Mouse (Mus musculus): ENCODE results near the gene Tmem164. TPM values are rescaled to one million over a fixed set of nuclear protein-coding genes. Genes with fewer than 3 reads are reported as not detected.

Gene Tmem164
- polyA plus RNA-seq, 1 experiment, result 14.5 TPM

DNA sequence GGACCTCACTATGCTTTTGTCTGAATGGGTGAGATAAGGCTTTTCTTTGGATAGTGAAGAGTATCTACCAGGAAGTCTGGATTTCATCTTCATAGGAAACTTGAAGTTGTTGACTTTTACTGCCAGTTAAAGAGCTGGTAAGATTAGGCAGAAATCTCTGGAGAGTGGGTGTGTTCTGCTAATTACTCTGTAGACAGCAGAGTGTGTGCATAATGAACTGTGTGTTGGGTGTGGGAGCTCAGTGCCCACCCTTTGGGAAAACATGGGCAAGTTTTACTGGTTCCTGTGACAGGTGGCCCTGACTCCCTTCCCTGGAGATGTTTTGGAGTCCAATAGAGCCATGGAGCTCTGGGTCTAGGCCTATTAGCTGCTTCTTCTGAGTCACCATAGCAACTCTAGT, 27.1 kb downstream of the Tmem164 start:
- Histone ChIP-seq H3K79me2 (ENCODE audit: control insufficient read depth, insufficient read depth) (no peaks in the 10 kb centered on the region), H3K36me3 (ENCODE audit: control insufficient read depth, insufficient read depth) (no peaks in the 10 kb centered on the region), H3K27me3 (ENCODE audit: control insufficient read depth, insufficient read depth, insufficient read length) (no peaks in the 10 kb centered on the region), H3K4me2 (ENCODE audit: low read depth) (no peak overlapping the region), H3ac (ENCODE audit: control insufficient read depth, insufficient read length) (no peak overlapping the region), H3K4me3 (no peak overlapping the region)
- TF ChIP-seq TCF3 (IDR thresholded peaks at IDR 0.05; ENCODE audit: insufficient read length, low read depth) (no peak), CEBPB (IDR thresholded peaks at IDR 0.05; ENCODE audit: insufficient read depth, poor library complexity, severe bottlenecking) (no peak), SRF (IDR thresholded peaks at IDR 0.05; ENCODE audit: control insufficient read depth, insufficient read length, low read depth) (no peak), E2F4 (IDR thresholded peaks at IDR 0.05; ENCODE audit: insufficient read depth) (no peak), POLR2AphosphoS2 (IDR thresholded peaks at IDR 0.05; ENCODE audit: insufficient read length, low read depth) (no peak), MYOD1 (IDR thresholded peaks at IDR 0.05; ENCODE audit: control insufficient read depth in 1 of 3, insufficient read length in 2 of 3, low read depth in 2 of 3) (no peak), MAX (IDR thresholded peaks at IDR 0.05; ENCODE audit: low read depth) (no peak), POLR2A (IDR thresholded peaks at IDR 0.05; ENCODE audit: insufficient read length, low read depth) (no peak), MYOG (IDR thresholded peaks at IDR 0.05; ENCODE audit: control insufficient read depth in 1 of 3, insufficient read depth in 1 of 3, insufficient read length in 2 of 3, low read depth in 2 of 3) (no peak), TCF12 (IDR thresholded peaks at IDR 0.05; ENCODE audit: insufficient read depth, poor library complexity, severe bottlenecking) (no peak), USF1 (IDR thresholded peaks at IDR 0.05; ENCODE audit: low read depth) (no peak), REST (IDR thresholded peaks at IDR 0.05; ENCODE audit: insufficient read depth, insufficient read length) (no peak)

- no peaks in the 10 kb centered on the region for H3K36me3 ChIP-seq (ENCODE audit: control insufficient read depth, insufficient read depth)
- H3K27me3 ChIP-seq (ENCODE audit: control insufficient read depth, insufficient read depth, insufficient read length), result no peaks in the 10 kb centered on the region
- H3ac ChIP-seq (ENCODE audit: control insufficient read depth, insufficient read length), result no peak overlapping the region
- H3K4me2 ChIP-seq (ENCODE audit: low read depth), result no peak overlapping the region
- H3K79me2 ChIP-seq (ENCODE audit: control insufficient read depth, insufficient read depth), result peaks cover 3% of the 10 kb centered on the region
- TF ChIP-seq CEBPB (IDR thresholded peaks at IDR 0.05; ENCODE audit: insufficient read depth, poor library complexity, severe bottlenecking), result no peak
- TF ChIP-seq TCF3 (IDR thresholded peaks at IDR 0.05; ENCODE audit: insufficient read length, low read depth), result no peak
- no peak for TF ChIP-seq POLR2AphosphoS2 (IDR thresholded peaks at IDR 0.05; ENCODE audit: insufficient read length, low read depth)
- no peak for TF ChIP-seq TCF12 (IDR thresholded peaks at IDR 0.05; ENCODE audit: insufficient read depth, poor library complexity, severe bottlenecking)
- TF ChIP-seq USF1 (IDR thresholded peaks at IDR 0.05; ENCODE audit: low read depth), result no peak
- TF ChIP-seq MYOG (IDR thresholded peaks at IDR 0.05; ENCODE audit: control insufficient read depth in 1 of 3, insufficient read depth in 1 of 3, insufficient read length in 2 of 3, low read depth in 2 of 3), result no peak
- no peak for TF ChIP-seq REST (IDR thresholded peaks at IDR 0.05; ENCODE audit: insufficient read depth, insufficient read length)
- no peak for TF ChIP-seq SRF (IDR thresholded peaks at IDR 0.05; ENCODE audit: control insufficient read depth, insufficient read length, low read depth)
- no peak for TF ChIP-seq E2F4 (IDR thresholded peaks at IDR 0.05; ENCODE audit: insufficient read depth)
- no peak for TF ChIP-seq POLR2A (IDR thresholded peaks at IDR 0.05; ENCODE audit: insufficient read length, low read depth)
- no peak for TF ChIP-seq MAX (IDR thresholded peaks at IDR 0.05; ENCODE audit: low read depth)
- TF ChIP-seq MYOD1 (IDR thresholded peaks at IDR 0.05; ENCODE audit: control insufficient read depth in 1 of 3, insufficient read length in 2 of 3, low read depth in 2 of 3), result no peak
- no peak overlapping the region for H3K4me3 ChIP-seq
Observed at GRCm38 (mm10) chrX:142716014-142716413, 34.8 kb downstream of the Tmem164 start.

DNA sequence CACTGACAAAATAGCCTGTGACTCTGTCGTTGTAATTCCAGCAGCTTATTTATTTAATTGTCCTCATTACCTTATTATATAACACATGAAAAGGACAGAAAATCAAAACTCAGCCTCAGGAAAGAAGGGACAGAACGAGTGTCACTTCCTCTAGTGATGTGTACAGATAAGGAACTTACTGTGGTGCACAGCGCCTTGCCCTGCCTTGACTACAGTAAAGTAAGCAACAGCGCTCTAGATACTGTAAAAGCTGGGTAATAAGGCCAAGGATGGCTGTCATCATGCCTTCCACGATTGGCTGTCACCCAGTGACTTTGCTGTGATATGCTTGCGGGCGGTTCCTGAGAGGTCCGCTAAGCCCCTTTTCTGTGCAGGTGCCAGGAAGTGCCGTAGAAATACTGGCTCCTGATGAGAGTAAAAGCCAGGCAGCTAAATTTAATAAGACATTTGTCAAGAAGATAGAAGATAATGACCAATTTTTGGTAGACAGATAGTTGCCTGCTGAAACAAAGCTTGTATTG, 36.8 kb downstream of the Tmem164 start:
- no peak overlapping the region for H3K4me2 ChIP-seq (ENCODE audit: low read depth)
- H3ac ChIP-seq (ENCODE audit: control insufficient read depth, insufficient read length), result no peak overlapping the region
- TF ChIP-seq TCF12 (IDR thresholded peaks at IDR 0.05; ENCODE audit: insufficient read depth, poor library complexity, severe bottlenecking) (no peak), CEBPB (IDR thresholded peaks at IDR 0.05; ENCODE audit: insufficient read depth, poor library complexity, severe bottlenecking) (no peak), MYOD1 (IDR thresholded peaks at IDR 0.05; ENCODE audit: control insufficient read depth in 1 of 3, insufficient read length in 2 of 3, low read depth in 2 of 3) (no peak), USF1 (IDR thresholded peaks at IDR 0.05; ENCODE audit: low read depth) (no peak), REST (IDR thresholded peaks at IDR 0.05; ENCODE audit: insufficient read depth, insufficient read length) (no peak), POLR2A (IDR thresholded peaks at IDR 0.05; ENCODE audit: insufficient read length, low read depth) (no peak), MAX (IDR thresholded peaks at IDR 0.05; ENCODE audit: low read depth) (no peak)
- H3K4me3 ChIP-seq, result no peak overlapping the region
- H3K27me3 ChIP-seq (ENCODE audit: control insufficient read depth, insufficient read depth, insufficient read length), result no peaks in the 10 kb centered on the region
- no peaks in the 10 kb centered on the region for H3K36me3 ChIP-seq (ENCODE audit: control insufficient read depth, insufficient read depth)
- peaks cover 3% of the 10 kb centered on the region for H3K79me2 ChIP-seq (ENCODE audit: control insufficient read depth, insufficient read depth)

GRCm38 (mm10) chrX:142718759-142719158, 37.6 kb downstream of the Tmem164 start:
- TF ChIP-seq REST (IDR thresholded peaks at IDR 0.05; ENCODE audit: insufficient read depth, insufficient read length) (no peak), SRF (IDR thresholded peaks at IDR 0.05; ENCODE audit: control insufficient read depth, insufficient read length, low read depth) (no peak), MYOD1 (IDR thresholded peaks at IDR 0.05; ENCODE audit: control insufficient read depth in 1 of 3, insufficient read length in 2 of 3, low read depth in 2 of 3) (no peak), TCF12 (IDR thresholded peaks at IDR 0.05; ENCODE audit: insufficient read depth, poor library complexity, severe bottlenecking) (no peak), MYOG (IDR thresholded peaks at IDR 0.05; ENCODE audit: control insufficient read depth in 1 of 3, insufficient read depth in 1 of 3, insufficient read length in 2 of 3, low read depth in 2 of 3) (no peak), TCF3 (IDR thresholded peaks at IDR 0.05; ENCODE audit: insufficient read length, low read depth) (no peak), POLR2AphosphoS2 (IDR thresholded peaks at IDR 0.05; ENCODE audit: insufficient read length, low read depth) (no peak)
- H3K79me2 ChIP-seq (ENCODE audit: control insufficient read depth, insufficient read depth), result peaks cover 3% of the 10 kb centered on the region
- no peaks in the 10 kb centered on the region for H3K27me3 ChIP-seq (ENCODE audit: control insufficient read depth, insufficient read depth, insufficient read length)
- no peak overlapping the region for H3ac ChIP-seq (ENCODE audit: control insufficient read depth, insufficient read length)
- H3K4me3 ChIP-seq, result no peak overlapping the region
- H3K4me2 ChIP-seq (ENCODE audit: low read depth), result no peak overlapping the region
- no peaks in the 10 kb centered on the region for H3K36me3 ChIP-seq (ENCODE audit: control insufficient read depth, insufficient read depth)

DNA sequence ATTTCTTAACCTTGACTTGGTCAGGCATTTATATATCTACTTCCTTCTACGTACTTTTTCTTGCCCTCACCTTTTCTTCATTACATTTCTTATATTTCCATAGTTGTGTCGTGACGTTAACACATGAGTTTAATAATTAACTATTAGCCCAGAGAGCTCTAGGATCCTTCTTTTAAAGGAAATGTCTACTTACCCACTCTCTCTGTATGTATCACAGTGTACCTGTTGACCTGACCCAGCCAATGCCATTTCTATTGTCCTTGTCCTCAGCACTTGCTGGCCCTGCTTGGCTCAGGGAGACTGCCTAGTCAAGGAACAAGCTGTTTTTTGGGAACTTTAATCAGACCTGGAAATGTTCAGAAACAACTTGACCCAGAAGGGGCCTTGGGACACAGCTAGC, 40.7 kb downstream of the Tmem164 start:
- Histone ChIP-seq H3K27me3 (ENCODE audit: control insufficient read depth, insufficient read depth, insufficient read length) (no peaks in the 10 kb centered on the region), H3K4me3 (no peak overlapping the region), H3ac (ENCODE audit: control insufficient read depth, insufficient read length) (no peak overlapping the region), H3K4me2 (ENCODE audit: low read depth) (no peak overlapping the region), H3K36me3 (ENCODE audit: control insufficient read depth, insufficient read depth) (no peaks in the 10 kb centered on the region), H3K79me2 (ENCODE audit: control insufficient read depth, insufficient read depth) (no peaks in the 10 kb centered on the region)
- TF ChIP-seq SRF (IDR thresholded peaks at IDR 0.05; ENCODE audit: control insufficient read depth, insufficient read length, low read depth), result no peak
- no peak for TF ChIP-seq POLR2A (IDR thresholded peaks at IDR 0.05; ENCODE audit: insufficient read length, low read depth)
- TF ChIP-seq MAX (IDR thresholded peaks at IDR 0.05; ENCODE audit: low read depth), result no peak
- TF ChIP-seq CEBPB (IDR thresholded peaks at IDR 0.05; ENCODE audit: insufficient read depth, poor library complexity, severe bottlenecking), result no peak
- TF ChIP-seq POLR2AphosphoS2 (IDR thresholded peaks at IDR 0.05; ENCODE audit: insufficient read length, low read depth), result no peak
- no peak for TF ChIP-seq TCF12 (IDR thresholded peaks at IDR 0.05; ENCODE audit: insufficient read depth, poor library complexity, severe bottlenecking)
- TF ChIP-seq USF1 (IDR thresholded peaks at IDR 0.05; ENCODE audit: low read depth), result no peak
- no peak for TF ChIP-seq TCF3 (IDR thresholded peaks at IDR 0.05; ENCODE audit: insufficient read length, low read depth)
- TF ChIP-seq E2F4 (IDR thresholded peaks at IDR 0.05; ENCODE audit: insufficient read depth), result no peak
- no peak for TF ChIP-seq MYOD1 (IDR thresholded peaks at IDR 0.05; ENCODE audit: control insufficient read depth in 1 of 3, insufficient read length in 2 of 3, low read depth in 2 of 3)
- TF ChIP-seq MYOG (IDR thresholded peaks at IDR 0.05; ENCODE audit: control insufficient read depth in 1 of 3, insufficient read depth in 1 of 3, insufficient read length in 2 of 3, low read depth in 2 of 3), result no peak
- no peak for TF ChIP-seq REST (IDR thresholded peaks at IDR 0.05; ENCODE audit: insufficient read depth, insufficient read length)

Measured in myocyte (in vitro differentiated cells).